Mouse (Mus musculus): ENCODE measurements around the gene Fam71e2.

GRCm38 (mm10) chr7:4723508-4723907 is 47.6 kb downstream of the Fam71e2 start:
- TF ChIP-seq POLR2A (IDR thresholded peaks at IDR 0.05; ENCODE audit: insufficient read depth, low read depth, low read length) (no peak), CTCF (IDR thresholded peaks at IDR 0.05; ENCODE audit: insufficient read depth, low read depth, low read length) (no peak)

All from olfactory bulb, adult 2 months (tissue).